Mouse (Mus musculus) hindbrain, embryonic 12.5 days (tissue): ENCODE results near the gene Tnfrsf9. TPM values are rescaled to one million over a fixed set of nuclear protein-coding genes. Genes with fewer than 3 reads are reported as not detected.
A peak's percentile ranks its signal among the peaks of the same experiment; 100 is the strongest.
"Not testable (repeated sequence)": the region's sequence is repeated elsewhere in the genome, so short reads cannot be mapped to it uniquely, and the experiment has no call there.

Experiments
- ATAC-seq: fragments of 200-750 bp; cut with Nextera tagmentation; 2 replicates; pipeline ENCODE4 v1.8.0; 2017; ENCODE audit warnings: moderate TSS enrichment; ENCODE audit not compliant: low FRiP score
- H3K27ac ChIP-seq: fragments of 300-500 bp; sonication (generic); 2 replicates; pipeline ENCODE4 v1.5.1; 2016; ENCODE audit warnings: mild to moderate bottlenecking
- H3K27me3 ChIP-seq: fragments of 300-500 bp; sonication (generic); 2 replicates; pipeline ENCODE4 v1.6.1; 2016; ENCODE audit warnings: mild to moderate bottlenecking
- H3K36me3 ChIP-seq: fragments of 300-500 bp; sonication (generic); 2 replicates; pipeline ENCODE4 v1.6.1; 2016; ENCODE audit warnings: mild to moderate bottlenecking
- H3K4me1 ChIP-seq: fragments of 300-500 bp; sonication (generic); 2 replicates; pipeline ENCODE4 v1.6.1; 2016
- H3K4me2 ChIP-seq: fragments of 300-500 bp; sonication (generic); replicated peaks from 2 replicates; pipeline ENCODE4 v1.6.1; 2016; ENCODE audit warnings: mild to moderate bottlenecking
- H3K4me3 ChIP-seq: fragments of 300-500 bp; sonication (generic); 2 replicates; pipeline ENCODE4 v1.5.1; 2016; ENCODE audit warnings: mild to moderate bottlenecking
- H3K9ac ChIP-seq: fragments of 300-500 bp; sonication (generic); 2 replicates; pipeline ENCODE4 v1.6.1; 2016; ENCODE audit warnings: mild to moderate bottlenecking, moderate library complexity
- H3K9me3 ChIP-seq: fragments of 300-500 bp; sonication (generic); replicated peaks from 2 replicates; pipeline ENCODE4 v1.6.1; 2016; ENCODE audit warnings: mild to moderate bottlenecking
- WGBS: fragments of 180-500 bp; shearing (Covaris S2); methylation state at CpG from one replicate; pipeline ENCODE4 v1.1.7; 2016; 5-methylcytosine and 5-hydroxymethylcytosine counted together
- polyA plus RNA-seq: library from polyadenylated mRNA; unstranded; fragments of >200 nt; fragmentation: Nextera tagmentation; extraction: Ambion mirVana; gene quantifications from 2 replicates; pipeline ENCODE4 v1.2.1, GENCODE M21; 2016

The Tnfrsf9 gene
- polyA plus RNA-seq, 1 experiment from 2014 or later = 0.31 TPM

GRCm38 (mm10) chr4:150898716-150899365 lies 15.5 kb upstream of the Tnfrsf9 start:
- H3K27me3 ChIP-seq = no peaks in the 10 kb centered on the region
- 59% methylated on average over 13 of the region's 13 CpGs for WGBS
- H3K9me3 ChIP-seq = no peaks in the 10 kb centered on the region
- peaks cover 77% of the 10 kb centered on the region for H3K36me3 ChIP-seq
- no peak for ATAC-seq
- no peak overlapping the region for H3K9ac ChIP-seq
- H3K27ac ChIP-seq = no peak overlapping the region
- H3K4me2 ChIP-seq = no peak overlapping the region
- H3K4me3 ChIP-seq = no peak overlapping the region
- H3K4me1 ChIP-seq = no peaks in the 10 kb centered on the region

GRCm38 (mm10) chr4:150900486-150900885 lies 13.9 kb upstream of the Tnfrsf9 start:
- no peak overlapping the region for H3K4me2 ChIP-seq
- H3K4me1 ChIP-seq = no peaks in the 10 kb centered on the region
- H3K9me3 ChIP-seq = no peaks in the 10 kb centered on the region
- H3K9ac ChIP-seq = no peak overlapping the region
- 94% methylated on average over 13 of the region's 13 CpGs for WGBS
- H3K27ac ChIP-seq = no peak overlapping the region
- no peak overlapping the region for H3K4me3 ChIP-seq
- H3K36me3 ChIP-seq = peaks cover 88% of the 10 kb centered on the region
- ATAC-seq = no peak
- no peaks in the 10 kb centered on the region for H3K27me3 ChIP-seq

- Histone ChIP-seq H3K4me1 (no peaks in the 10 kb centered on the region), H3K4me2 (no peak overlapping the region), H3K9me3 (no peaks in the 10 kb centered on the region), H3K27ac (no peak overlapping the region), H3K4me3 (no peak overlapping the region), H3K27me3 (no peaks in the 10 kb centered on the region), H3K36me3 (peaks cover 86% of the 10 kb centered on the region), H3K9ac (no peak overlapping the region)
- WGBS = 54% methylated on average over 9 of the region's 9 CpGs
- no peak for ATAC-seq
Observed at GRCm38 (mm10) chr4:150901651-150902050, 12.7 kb upstream of the Tnfrsf9 start.

GRCm38 (mm10) chr4:150902062-150902461 lies 12.3 kb upstream of the Tnfrsf9 start:
- Histone ChIP-seq H3K9ac (no peak overlapping the region), H3K27me3 (no peaks in the 10 kb centered on the region), H3K4me1 (no peaks in the 10 kb centered on the region), H3K27ac (no peak overlapping the region), H3K36me3 (peaks cover 82% of the 10 kb centered on the region), H3K4me3 (no peak overlapping the region), H3K4me2 (no peak overlapping the region), H3K9me3 (no peaks in the 10 kb centered on the region)
- 90% methylated on average over 12 of the region's 12 CpGs for WGBS
- ATAC-seq = no peak

- Histone ChIP-seq H3K36me3 (peaks cover 71% of the 10 kb centered on the region), H3K9ac (no peak overlapping the region), H3K4me2 (no peak overlapping the region), H3K4me3 (no peak overlapping the region), H3K27me3 (no peaks in the 10 kb centered on the region), H3K27ac (no peak overlapping the region), H3K4me1 (peaks cover 8% of the 10 kb centered on the region; the same call in 1 of the 2 replicates), H3K9me3 (no peaks in the 10 kb centered on the region)
- 95% methylated on average over 14 of the region's 14 CpGs for WGBS
- no peak for ATAC-seq
Observed at GRCm38 (mm10) chr4:150903091-150903742, 11.1 kb upstream of the Tnfrsf9 start.

GRCm38 (mm10) chr4:150907099-150907498 lies 7.3 kb upstream of the Tnfrsf9 start:
- Histone ChIP-seq H3K4me3 (no peak overlapping the region), H3K4me1 (peaks cover 19% of the 10 kb centered on the region), H3K9me3 (no peaks in the 10 kb centered on the region), H3K9ac (no peak overlapping the region), H3K36me3 (peaks cover 34% of the 10 kb centered on the region), H3K27ac (no peak overlapping the region), H3K27me3 (no peaks in the 10 kb centered on the region), H3K4me2 (no peak overlapping the region)
- no peak for ATAC-seq
- WGBS = 94% methylated on average over 8 of the region's 8 CpGs

- not testable (repeated sequence) for H3K9me3 ChIP-seq, H3K9ac ChIP-seq, ATAC-seq, H3K27ac ChIP-seq, H3K27me3 ChIP-seq
- H3K4me1 ChIP-seq = peaks cover 24% of the 10 kb centered on the region
- peaks cover 20% of the 10 kb centered on the region for H3K36me3 ChIP-seq
- H3K4me3 ChIP-seq = 0 out of 2 replicates have a peak overlapping the region, but pooled peaks have one; percentile 93
- H3K4me2 ChIP-seq = peak overlapping the region; percentile 83
- WGBS = 78% methylated on average over 5 of the region's 5 CpGs
Observed at GRCm38 (mm10) chr4:150908512-150908911, 5.8 kb upstream of the Tnfrsf9 start.

GRCm38 (mm10) chr4:150909451-150910156 lies 4.8 kb upstream of the Tnfrsf9 start:
- peak overlapping the region; percentile 94 for H3K9ac ChIP-seq
- H3K36me3 ChIP-seq = peaks cover 12% of the 10 kb centered on the region
- H3K27ac ChIP-seq = peak overlapping the region; percentile 86
- H3K27me3 ChIP-seq = no peaks in the 10 kb centered on the region
- ATAC-seq = peak; percentile 84
- peak overlapping the region; percentile 83 for H3K4me2 ChIP-seq
- no peaks in the 10 kb centered on the region for H3K9me3 ChIP-seq
- peaks cover 28% of the 10 kb centered on the region for H3K4me1 ChIP-seq
- WGBS = 1% methylated on average over 56 of the region's 56 CpGs
- H3K4me3 ChIP-seq = peak overlapping the region; percentile 93

- peak overlapping the region; percentile 57; the same call in 1 of the 2 replicates for H3K27ac ChIP-seq
- 84% methylated on average over 19 of the region's 19 CpGs for WGBS
Observed at GRCm38 (mm10) chr4:150910164-150910951, 4.0 kb upstream of the Tnfrsf9 start.

GRCm38 (mm10) chr4:150913743-150914142 lies 619 bp upstream of the Tnfrsf9 start:
- Histone ChIP-seq H3K9me3 (no peaks in the 10 kb centered on the region), H3K4me1 (peaks cover 24% of the 10 kb centered on the region), H3K4me2 (peak overlapping the region; percentile 72), H3K36me3 (no peaks in the 10 kb centered on the region), H3K4me3 (peak overlapping the region; percentile 65), H3K27ac (peak overlapping the region; percentile 84), H3K9ac (peak overlapping the region; percentile 82), H3K27me3 (no peaks in the 10 kb centered on the region)
- 18% methylated on average over 12 of the region's 12 CpGs for WGBS
- no peak for ATAC-seq

More at GRCm38 (mm10) chr4:150910164-150910951, 4.0 kb upstream of the Tnfrsf9 start:
- H3K27me3 ChIP-seq = no peaks in the 10 kb centered on the region
- peaks cover 34% of the 10 kb centered on the region for H3K4me1 ChIP-seq
- ATAC-seq = peak; percentile 33; the same call in 1 of the 2 replicates
- H3K9me3 ChIP-seq = no peaks in the 10 kb centered on the region
- H3K4me3 ChIP-seq = peak overlapping the region; percentile 93
- H3K4me2 ChIP-seq = peak overlapping the region; percentile 83
- no peak overlapping the region for H3K9ac ChIP-seq
- H3K36me3 ChIP-seq = peaks cover 7% of the 10 kb centered on the region

GRCm38 (mm10) chr4:150915181-150915906 lies 982 bp downstream of the Tnfrsf9 start:
- H3K27me3 ChIP-seq = no peaks in the 10 kb centered on the region
- no peak for ATAC-seq
- no peaks in the 10 kb centered on the region for H3K36me3 ChIP-seq
- peak overlapping the region; percentile 65 for H3K4me3 ChIP-seq
- H3K4me2 ChIP-seq = peak overlapping the region; percentile 72
- WGBS = 61% methylated on average over 10 of the region's 10 CpGs
- peak overlapping the region; percentile 84 for H3K27ac ChIP-seq
- H3K9ac ChIP-seq = peak overlapping the region; percentile 82
- peaks cover 18% of the 10 kb centered on the region for H3K4me1 ChIP-seq
- no peaks in the 10 kb centered on the region for H3K9me3 ChIP-seq
